Mouse (Mus musculus): Measurements from ENCODE around the gene Ints3. TPM values are rescaled to one million over a fixed set of nuclear protein-coding genes. Genes with fewer than 3 reads are reported as not detected.

Gene Ints3
- polyA plus RNA-seq, 1 experiment from 2014 or later: 44.3 TPM

- H3K9ac ChIP-seq: peak overlapping the region; percentile 41; the same call in 1 of the 2 replicates
Observed at GRCm38 (mm10) chr3:90434073-90434730, 780 bp upstream of the Ints3 start.

GRCm38 (mm10) chr3:90432811-90433219 is 607 bp downstream of the Ints3 start:
- peak; percentile 41 for ATAC-seq (ENCODE audit: low FRiP score)
- Histone ChIP-seq H3K4me3 (peak overlapping the region; percentile 66), H3K27ac (peak overlapping the region; percentile 94), H3K27me3 (no peaks in the 10 kb centered on the region), H3K4me1 (peaks cover 27% of the 10 kb centered on the region), H3K4me2 (replicated peaks) (peak overlapping the region; percentile 96), H3K9ac (peak overlapping the region; percentile 86), H3K36me3 (no peaks in the 10 kb centered on the region), H3K9me3 (replicated peaks) (no peaks in the 10 kb centered on the region)
- under 1% methylated on average over 12 of the region's 12 CpGs for WGBS

More at GRCm38 (mm10) chr3:90434073-90434730, 780 bp upstream of the Ints3 start:
- ATAC-seq (ENCODE audit: low FRiP score): no peak
- Histone ChIP-seq H3K4me3 (peak overlapping the region; percentile 66), H3K27me3 (no peaks in the 10 kb centered on the region), H3K9me3 (replicated peaks) (no peaks in the 10 kb centered on the region), H3K36me3 (no peaks in the 10 kb centered on the region), H3K27ac (peak overlapping the region; percentile 60; the same call in 1 of the 2 replicates), H3K4me1 (peaks cover 27% of the 10 kb centered on the region), H3K4me2 (replicated peaks) (peak overlapping the region; percentile 96)
- 59% methylated on average over 11 of the region's 11 CpGs for WGBS

GRCm38 (mm10) chr3:90432348-90432747 is 1.1 kb downstream of the Ints3 start:
- H3K27ac ChIP-seq: no peak overlapping the region
- peak overlapping the region; percentile 66 for H3K4me3 ChIP-seq
- WGBS: 22% methylated on average over 2 of the region's 2 CpGs
- no peak for ATAC-seq (ENCODE audit: low FRiP score)
- peaks cover 27% of the 10 kb centered on the region for H3K4me1 ChIP-seq
- H3K9ac ChIP-seq: peak overlapping the region; percentile 86
- no peaks in the 10 kb centered on the region for H3K27me3 ChIP-seq
- H3K4me2 ChIP-seq (replicated peaks): peak overlapping the region; percentile 96
- H3K9me3 ChIP-seq (replicated peaks): no peaks in the 10 kb centered on the region
- no peaks in the 10 kb centered on the region for H3K36me3 ChIP-seq

GRCm38 (mm10) chr3:90429576-90429975 is 3.8 kb downstream of the Ints3 start:
- no peak overlapping the region for H3K4me2 ChIP-seq (replicated peaks)
- 97% methylated on average over 3 of the region's 3 CpGs for WGBS
- ATAC-seq (ENCODE audit: low FRiP score): no peak

DNA sequence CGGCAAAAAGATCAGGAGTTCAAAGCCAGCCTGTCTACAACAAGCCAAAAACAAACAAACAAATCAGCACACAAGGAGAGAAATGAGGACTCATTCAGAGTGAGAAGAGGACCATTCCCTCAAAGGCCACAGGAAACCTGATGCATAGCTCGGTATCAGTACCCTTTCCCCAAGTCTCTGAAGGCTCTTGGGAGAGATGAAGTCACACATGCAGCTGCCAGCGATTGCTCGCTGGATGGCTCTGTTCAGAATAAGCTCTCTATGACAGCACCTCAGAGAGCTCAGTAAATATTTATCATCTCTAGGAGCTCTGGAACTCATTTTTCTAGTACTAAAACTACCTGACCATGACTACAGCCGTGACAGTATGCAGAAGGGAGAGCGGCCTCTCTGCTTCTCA is 5.2 kb downstream of the Ints3 start:
- ATAC-seq (ENCODE audit: low FRiP score): no peak
- Histone ChIP-seq H3K27ac (no peak overlapping the region), H3K4me3 (no peak overlapping the region), H3K36me3 (peaks cover 7% of the 10 kb centered on the region), H3K9ac (no peak overlapping the region), H3K4me2 (replicated peaks) (no peak overlapping the region), H3K4me1 (peaks cover 23% of the 10 kb centered on the region), H3K9me3 (replicated peaks) (no peaks in the 10 kb centered on the region), H3K27me3 (no peaks in the 10 kb centered on the region)
- WGBS: 88% methylated on average over 6 of the region's 6 CpGs

More at GRCm38 (mm10) chr3:90429576-90429975, 3.8 kb downstream of the Ints3 start:
- Histone ChIP-seq H3K27ac (no peak overlapping the region), H3K4me1 (peaks cover 27% of the 10 kb centered on the region), H3K9me3 (replicated peaks) (no peaks in the 10 kb centered on the region), H3K27me3 (no peaks in the 10 kb centered on the region), H3K9ac (no peak overlapping the region), H3K36me3 (no peaks in the 10 kb centered on the region), H3K4me3 (no peak overlapping the region)

GRCm38 (mm10) chr3:90427574-90427973 is 5.8 kb downstream of the Ints3 start:
- no peak for ATAC-seq (ENCODE audit: low FRiP score)
- H3K36me3 ChIP-seq: peaks cover 12% of the 10 kb centered on the region
- H3K27ac ChIP-seq: no peak overlapping the region
- no peak overlapping the region for H3K9ac ChIP-seq
- WGBS: 67% methylated on average over 1 of the region's 1 CpGs
- H3K4me1 ChIP-seq: peaks cover 23% of the 10 kb centered on the region
- no peaks in the 10 kb centered on the region for H3K9me3 ChIP-seq (replicated peaks)
- H3K4me2 ChIP-seq (replicated peaks): no peak overlapping the region
- H3K27me3 ChIP-seq: no peaks in the 10 kb centered on the region
- H3K4me3 ChIP-seq: no peak overlapping the region

- no peak for ATAC-seq (ENCODE audit: low FRiP score)
- WGBS: 95% methylated on average over 2 of the region's 2 CpGs
Observed at GRCm38 (mm10) chr3:90425499-90425898, 7.9 kb downstream of the Ints3 start.

GRCm38 (mm10) chr3:90423549-90423948 is 9.9 kb downstream of the Ints3 start:
- peaks cover 45% of the 10 kb centered on the region for H3K36me3 ChIP-seq
- H3K9ac ChIP-seq: no peak overlapping the region
- no peaks in the 10 kb centered on the region for H3K4me1 ChIP-seq
- no peak for ATAC-seq (ENCODE audit: low FRiP score)
- no peak overlapping the region for H3K4me2 ChIP-seq (replicated peaks)
- no peaks in the 10 kb centered on the region for H3K27me3 ChIP-seq
- no peak overlapping the region for H3K4me3 ChIP-seq
- H3K9me3 ChIP-seq (replicated peaks): no peaks in the 10 kb centered on the region
- no peak overlapping the region for H3K27ac ChIP-seq

More at GRCm38 (mm10) chr3:90425499-90425898, 7.9 kb downstream of the Ints3 start:
- H3K27ac ChIP-seq: no peak overlapping the region
- H3K36me3 ChIP-seq: peaks cover 28% of the 10 kb centered on the region
- H3K9ac ChIP-seq: no peak overlapping the region
- H3K4me2 ChIP-seq (replicated peaks): no peak overlapping the region
- no peaks in the 10 kb centered on the region for H3K9me3 ChIP-seq (replicated peaks)
- H3K27me3 ChIP-seq: no peaks in the 10 kb centered on the region
- 0 out of 2 replicates have a peak, but pooled peaks cover 4% of the 10 kb centered on the region for H3K4me1 ChIP-seq
- no peak overlapping the region for H3K4me3 ChIP-seq

- no peak overlapping the region for H3K4me2 ChIP-seq (replicated peaks)
- peaks cover 74% of the 10 kb centered on the region for H3K36me3 ChIP-seq
- H3K27me3 ChIP-seq: no peaks in the 10 kb centered on the region
- WGBS: 89% methylated on average over 6 of the region's 6 CpGs
- no peaks in the 10 kb centered on the region for H3K4me1 ChIP-seq
- H3K9ac ChIP-seq: no peak overlapping the region
- H3K27ac ChIP-seq: no peak overlapping the region
- H3K9me3 ChIP-seq (replicated peaks): no peaks in the 10 kb centered on the region
- no peak overlapping the region for H3K4me3 ChIP-seq
- ATAC-seq (ENCODE audit: low FRiP score): no peak
Observed at GRCm38 (mm10) chr3:90420696-90421095, 12.7 kb downstream of the Ints3 start.

GRCm38 (mm10) chr3:90413011-90413396 is 20.4 kb downstream of the Ints3 start:
- 76% methylated on average over 3 of the region's 3 CpGs for WGBS
- Histone ChIP-seq H3K9ac (no peak overlapping the region), H3K4me1 (peaks cover 2% of the 10 kb centered on the region; the same call in 1 of the 2 replicates), H3K4me3 (no peak overlapping the region), H3K4me2 (replicated peaks) (no peak overlapping the region), H3K9me3 (replicated peaks) (no peaks in the 10 kb centered on the region), H3K27me3 (no peaks in the 10 kb centered on the region), H3K36me3 (peaks cover 87% of the 10 kb centered on the region), H3K27ac (no peak overlapping the region)
- no peak for ATAC-seq (ENCODE audit: low FRiP score)

DNA sequence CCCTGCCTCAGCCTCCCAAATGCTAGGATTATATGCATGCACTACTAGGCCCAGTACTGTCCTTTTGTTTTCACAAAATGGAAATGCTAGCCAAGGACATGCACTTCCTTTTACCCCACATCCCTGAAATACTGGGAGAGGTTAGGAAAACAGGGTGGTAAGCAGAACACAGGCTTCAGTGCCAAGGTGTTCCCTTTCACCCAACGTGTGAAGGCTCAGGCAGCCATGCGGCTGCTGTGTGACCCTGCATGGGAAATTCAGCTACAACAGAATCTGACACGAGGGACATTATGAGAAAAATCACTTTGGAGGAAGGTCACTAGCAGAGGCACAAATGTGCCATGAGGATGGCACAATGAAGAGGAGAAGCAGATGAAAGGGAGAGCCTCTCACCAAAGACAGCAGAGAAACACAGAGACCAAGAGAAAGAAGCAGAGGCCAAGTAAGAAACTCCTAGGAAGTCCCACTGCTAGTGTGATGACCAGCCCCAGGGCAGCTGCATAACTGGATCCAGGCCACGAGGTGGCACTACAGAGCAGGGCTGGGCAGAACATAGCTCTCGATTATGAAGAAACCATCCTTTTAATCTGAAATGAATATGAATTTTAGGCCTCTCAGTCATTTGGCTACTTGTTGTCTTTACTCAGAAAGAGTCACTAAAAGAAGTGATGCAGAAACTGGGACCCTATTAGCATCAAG is 21.0 kb downstream of the Ints3 start:
- peaks cover 86% of the 10 kb centered on the region for H3K36me3 ChIP-seq
- no peak overlapping the region for H3K4me2 ChIP-seq (replicated peaks)
- no peak for ATAC-seq (ENCODE audit: low FRiP score)
- peaks cover 2% of the 10 kb centered on the region; the same call in 1 of the 2 replicates for H3K4me1 ChIP-seq
- H3K9ac ChIP-seq: no peak overlapping the region
- H3K27ac ChIP-seq: no peak overlapping the region
- H3K27me3 ChIP-seq: no peaks in the 10 kb centered on the region
- no peaks in the 10 kb centered on the region for H3K9me3 ChIP-seq (replicated peaks)
- WGBS: 53% methylated on average over 5 of the region's 5 CpGs
- H3K4me3 ChIP-seq: no peak overlapping the region

- no peak overlapping the region for H3K4me3 ChIP-seq
- H3K9me3 ChIP-seq (replicated peaks): no peaks in the 10 kb centered on the region
- H3K9ac ChIP-seq: no peak overlapping the region
- H3K4me1 ChIP-seq: peaks cover 2% of the 10 kb centered on the region; the same call in 1 of the 2 replicates
- no peak overlapping the region for H3K4me2 ChIP-seq (replicated peaks)
- no peak for ATAC-seq (ENCODE audit: low FRiP score)
- no peaks in the 10 kb centered on the region for H3K27me3 ChIP-seq
- 96% methylated on average over 3 of the region's 3 CpGs for WGBS
- peaks cover 85% of the 10 kb centered on the region for H3K36me3 ChIP-seq
- no peak overlapping the region for H3K27ac ChIP-seq
Observed at GRCm38 (mm10) chr3:90408721-90409120, 24.7 kb downstream of the Ints3 start.

Measured in hindbrain, embryonic 12.5 days (tissue).